Mouse (Mus musculus) megakaryocyte, embryonic 14.5 days (primary cell): ENCODE data around the gene Dock4.

Source experiments
- FLI1 ChIP-seq: IDR thresholded peaks from 2 replicates; pipeline ENCODE4 v1.6.1; 2012; ENCODE audit warnings: low read length, inconsistent platforms, mixed read lengths
- GATA1 ChIP-seq: IDR thresholded peaks from 3 replicates; pipeline ENCODE4 v1.6.1; 2012; ENCODE audit warnings: mixed read lengths, low read length, inconsistent platforms, borderline replicate concordance

DNA sequence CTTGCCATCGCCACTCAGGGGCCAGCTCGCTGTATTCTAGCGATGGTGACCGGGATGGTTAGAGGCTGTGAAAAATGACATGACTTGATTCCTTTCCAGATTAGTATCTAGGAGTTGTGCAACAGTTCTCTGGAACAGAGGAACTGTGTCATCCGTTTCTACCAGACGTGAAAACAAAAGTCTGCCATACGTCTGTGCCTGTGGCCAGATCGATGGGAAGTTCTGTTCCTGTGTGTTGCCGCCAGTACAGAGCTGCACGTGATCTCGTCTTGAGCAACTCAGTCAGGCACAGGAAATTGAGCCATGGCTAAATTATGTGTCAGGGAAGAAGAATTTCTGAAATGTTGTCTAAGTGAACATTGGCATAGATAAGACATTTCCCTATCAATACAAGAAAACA is 113.4 kb downstream of the Dock4 start:
- TF ChIP-seq GATA1 = no peak
- no peak for TF ChIP-seq FLI1
